ENCODE assay signal across 24 mouse cellular contexts in genomic region chrX:93285091-93285490, GRCm38 (mm10). TPM values are rescaled to one million over a fixed set of nuclear protein-coding genes. Genes with fewer than 3 reads are reported as not detected.
DNase-seq lines count a peak whose midpoint lies in the region; ATAC-seq lines count a peak whose summit lies in the region.
"Had no signal": no experiment of that assay in that cellular context is flagged by ENCODE, and none has a peak within 500 bp of the region (broad histone marks: within the 10 kb centered on the region; RNA-seq: fewer than 3 reads in every experiment).

No protein-coding gene starts in this region.

- 16% methylated on average over 10 of the region's 10 CpGs for WGBS in hindbrain, embryonic 11.5 days
- 13% methylated on average over 10 of the region's 10 CpGs for WGBS in hindbrain, embryonic 16.5 days
- 17% methylated on average over 10 of the region's 10 CpGs for WGBS in forebrain, embryonic 15.5 days
- 15% methylated on average over 10 of the region's 10 CpGs for WGBS in liver, embryonic 12.5 days (ENCODE audit: insufficient replicate concordance)

- no peak overlapping the region for H3K4me2 ChIP-seq in hindbrain, embryonic 11.5 days (replicated peaks; ENCODE audit: low read depth, low read length)
- H3K4me2 ChIP-seq in hindbrain, embryonic 16.5 days (ENCODE audit: low read length): no peak overlapping the region
- peak overlapping the region; percentile 39 for H3K4me2 ChIP-seq in forebrain, embryonic 15.5 days (replicated peaks)
- no peak overlapping the region for H3K4me2 ChIP-seq in liver, embryonic 12.5 days
- H3K4me2 ChIP-seq: embryonic facial prominence, embryonic 13.5 days; hindbrain, embryonic 15.5 days; limb, embryonic 12.5 days; liver, embryonic 13.5 days; lung, embryonic 14.5 days; neural tube, embryonic 12.5 days had no signal

- no peak overlapping the region for H3K4me3 ChIP-seq in hindbrain, embryonic 11.5 days (ENCODE audit: low read depth, low read length)
- no peak overlapping the region for H3K4me3 ChIP-seq in hindbrain, embryonic 16.5 days (ENCODE audit: low read length)
- H3K4me3 ChIP-seq in forebrain, embryonic 15.5 days: peak overlapping the region; percentile 51
- H3K4me3 ChIP-seq in liver, embryonic 12.5 days: no peak overlapping the region
- H3K4me3 ChIP-seq: embryonic facial prominence, embryonic 13.5 days; hindbrain, embryonic 15.5 days; limb, embryonic 12.5 days; liver, embryonic 13.5 days; neural tube, embryonic 12.5 days had no signal

- DNase-seq in hindbrain, embryonic 11.5 days (ENCODE audit: low spot score): peak; percentile 34
- peak; percentile 4 for DNase-seq in retina, embryonic 14.5 days (ENCODE audit: low spot score)
- DNase-seq in retina, postnatal 1 day: no peak
- DNase-seq in heart, postnatal 25 days (ENCODE audit: low spot score): no peak
- DNase-seq: adrenal gland, postnatal 36 days; cerebellum, adult 2 months; cerebellum, postnatal 36 days; kidney, postnatal 4 days; liver, embryonic 13.5 days; lung, embryonic 14.5 days; lung, postnatal 4 days; spleen, adult 18-20 months; thymus, adult 2 months had no signal

- H3K27me3 ChIP-seq in hindbrain, embryonic 11.5 days (ENCODE audit: control insufficient read depth, insufficient read depth, low read length): peaks cover 73% of the 10 kb centered on the region
- H3K27me3 ChIP-seq in hindbrain, embryonic 16.5 days (replicated peaks; ENCODE audit: control insufficient read depth, insufficient read depth, low read length): peaks cover 21% of the 10 kb centered on the region
- H3K27me3 ChIP-seq in forebrain, embryonic 15.5 days: no peaks in the 10 kb centered on the region
- peaks cover 93% of the 10 kb centered on the region for H3K27me3 ChIP-seq in liver, embryonic 12.5 days (replicated peaks)

- H3K9me3 ChIP-seq in hindbrain, embryonic 11.5 days (ENCODE audit: control insufficient read depth, low read length): no peaks in the 10 kb centered on the region
- H3K9me3 ChIP-seq in hindbrain, embryonic 16.5 days (ENCODE audit: control insufficient read depth, low read length): peaks cover 5% of the 10 kb centered on the region
- H3K9me3 ChIP-seq in forebrain, embryonic 15.5 days: no peaks in the 10 kb centered on the region
- H3K9me3 ChIP-seq in liver, embryonic 12.5 days (replicated peaks): no peaks in the 10 kb centered on the region
- H3K9me3 ChIP-seq: embryonic facial prominence, embryonic 13.5 days; hindbrain, embryonic 15.5 days; limb, embryonic 12.5 days; liver, embryonic 13.5 days; neural tube, embryonic 12.5 days had no signal

- intact Hi-C loops in heart, postnatal 25 days (cut with DNase I): loop anchor here (10.0 kb wide), 1 partner anchor 180 kb away; no protein-coding TSS in a partner anchor

- no peaks in the 10 kb centered on the region for H3K4me1 ChIP-seq in hindbrain, embryonic 11.5 days (replicated peaks; ENCODE audit: control insufficient read depth, insufficient read depth, low read length)
- H3K4me1 ChIP-seq in hindbrain, embryonic 16.5 days (ENCODE audit: control insufficient read depth, insufficient read depth, low read depth, low read length): peaks cover 9% of the 10 kb centered on the region
- peaks cover 17% of the 10 kb centered on the region; the same call in 1 of the 2 replicates for H3K4me1 ChIP-seq in forebrain, embryonic 15.5 days
- H3K4me1 ChIP-seq in liver, embryonic 12.5 days: no peaks in the 10 kb centered on the region
- H3K4me1 ChIP-seq: limb, embryonic 12.5 days; liver, embryonic 13.5 days had no signal

- no peaks in the 10 kb centered on the region for H3K36me3 ChIP-seq in hindbrain, embryonic 11.5 days (ENCODE audit: control insufficient read depth, insufficient read depth, low read length)
- no peaks in the 10 kb centered on the region for H3K36me3 ChIP-seq in hindbrain, embryonic 16.5 days (ENCODE audit: control insufficient read depth, insufficient read depth, low read length)
- no peaks in the 10 kb centered on the region for H3K36me3 ChIP-seq in forebrain, embryonic 15.5 days
- H3K36me3 ChIP-seq in liver, embryonic 12.5 days: no peaks in the 10 kb centered on the region
- H3K36me3 ChIP-seq: embryonic facial prominence, embryonic 13.5 days; hindbrain, embryonic 15.5 days; limb, embryonic 12.5 days; liver, embryonic 13.5 days; neural tube, embryonic 12.5 days had no signal

- H3K9ac ChIP-seq in hindbrain, embryonic 11.5 days (ENCODE audit: low read depth, low read length): no peak overlapping the region
- no peak overlapping the region for H3K9ac ChIP-seq in hindbrain, embryonic 16.5 days (ENCODE audit: low read depth, low read length)
- H3K9ac ChIP-seq in forebrain, embryonic 15.5 days (replicated peaks): peak overlapping the region; percentile 41
- no peak overlapping the region for H3K9ac ChIP-seq in liver, embryonic 12.5 days
- H3K9ac ChIP-seq: embryonic facial prominence, embryonic 13.5 days; hindbrain, embryonic 15.5 days; limb, embryonic 12.5 days; liver, embryonic 13.5 days; lung, embryonic 14.5 days; neural tube, embryonic 12.5 days had no signal

- ATAC-seq in hindbrain, embryonic 11.5 days (ENCODE audit: low FRiP score): no peak
- ATAC-seq in hindbrain, embryonic 16.5 days: no peak
- ATAC-seq in forebrain, embryonic 15.5 days (replicated peaks): no peak
- ATAC-seq in liver, embryonic 12.5 days: no peak
- ATAC-seq: intestine, embryonic 16.5 days had no signal

- no peak overlapping the region for H3K27ac ChIP-seq in hindbrain, embryonic 11.5 days (ENCODE audit: low read depth, low read length)
- no peak overlapping the region for H3K27ac ChIP-seq in hindbrain, embryonic 16.5 days (ENCODE audit: low read depth, low read length)
- H3K27ac ChIP-seq in forebrain, embryonic 15.5 days (replicated peaks): peak overlapping the region; percentile 66
- no peak overlapping the region for H3K27ac ChIP-seq in liver, embryonic 12.5 days
- H3K27ac ChIP-seq: embryonic facial prominence, embryonic 13.5 days; hindbrain, embryonic 15.5 days; limb, embryonic 12.5 days; liver, embryonic 13.5 days; neural tube, embryonic 12.5 days had no signal

RNA-seq across cellular contexts. Expression of gene Arx, which starts 1.2 kb away (rescaled TPM):
- 1.3 and 2.0 TPM in 2 replicates for polyA plus RNA-seq in hindbrain, embryonic 11.5 days (2014; fragmentation: Nextera tagmentation; extraction: Ambion mirVana)
- 0.59 and 1.6 TPM in 2 replicates for polyA plus RNA-seq in hindbrain, embryonic 16.5 days (2015; fragmentation: Nextera tagmentation; extraction: Ambion mirVana)
- polyA plus RNA-seq in forebrain, embryonic 15.5 days (2015; fragmentation: Nextera tagmentation; extraction: Ambion mirVana): 62.6 and 62.8 TPM in 2 replicates
- under 1 TPM in 1 of 2 experiments, not detected in 1; 0.10 TPM for total RNA-seq in heart, postnatal 25 days (2021)
- 0.10 and 0.36 TPM in 2 replicates for polyA plus RNA-seq in liver, embryonic 12.5 days (2016; fragmentation: Nextera tagmentation; extraction: Ambion mirVana)
- polyA plus RNA-seq: cerebellum, adult 2 months; heart, embryonic 16.5 days; kidney, embryonic 14.5 days; lung, embryonic 14.5 days; thymus, adult 2 months; urinary bladder, adult 2 months had no signal

Comparison
In these comparisons a context has a peak if more than half of its experiments do, and no peak if none do; other contexts are left out.
1. DNase-seq: peak in hindbrain, embryonic 11.5 days (single experiment) and retina, embryonic 14.5 days (single experiment); none in retina, postnatal 1 day (single experiment) and heart, postnatal 25 days (single experiment).
2. RNA of gene Arx, which starts 1.2 kb away (polyA plus RNA-seq): 62.6 to 62.8 TPM in forebrain, embryonic 15.5 days; 1.3 to 2.0 TPM in hindbrain, embryonic 11.5 days, 0.59 to 1.6 TPM in hindbrain, embryonic 16.5 days and 0.10 to 0.36 TPM in liver, embryonic 12.5 days; every median in the first group is over 10 times any median in the second.